Mouse (Mus musculus) heart, embryonic 12.5 days (tissue): ENCODE data around the gene Jade3. TPM values are rescaled to one million over a fixed set of nuclear protein-coding genes. Genes with fewer than 3 reads are reported as not detected.

Source experiments
- ATAC-seq: fragments of 200-750 bp; cut with Nextera tagmentation; 2 replicates; pipeline ENCODE4 v1.8.0; 2017; ENCODE audit warnings: moderate TSS enrichment, moderate library complexity; ENCODE audit not compliant: insufficient number of reproducible peaks, low FRiP score
- H3K27ac ChIP-seq: fragments of 300-500 bp; sonication (generic); 2 replicates; pipeline ENCODE4 v1.5.1; 2016; ENCODE audit warnings: mild to moderate bottlenecking, moderate library complexity; ENCODE audit not compliant: poor library complexity, severe bottlenecking
- H3K27me3 ChIP-seq: fragments of 300-500 bp; sonication (generic); replicated peaks from 2 replicates; pipeline ENCODE4 v1.6.1; 2016; ENCODE audit warnings: mild to moderate bottlenecking, moderate library complexity
- H3K36me3 ChIP-seq: fragments of 300-500 bp; sonication (generic); 2 replicates; pipeline ENCODE4 v1.6.1; 2016; ENCODE audit warnings: mild to moderate bottlenecking, moderate library complexity
- H3K4me1 ChIP-seq: fragments of 300-500 bp; sonication (generic); replicated peaks from 2 replicates; pipeline ENCODE4 v1.6.1; 2016; ENCODE audit warnings: mild to moderate bottlenecking
- H3K4me2 ChIP-seq: fragments of 300-500 bp; sonication (generic); 2 replicates; pipeline ENCODE4 v1.6.1; 2016; ENCODE audit warnings: mild to moderate bottlenecking, moderate library complexity
- H3K4me3 ChIP-seq: fragments of 300-500 bp; sonication (generic); 2 replicates; pipeline ENCODE4 v1.5.1; 2016; ENCODE audit warnings: mild to moderate bottlenecking
- H3K9ac ChIP-seq: fragments of 300-500 bp; sonication (generic); 2 replicates; pipeline ENCODE4 v1.6.1; 2016; ENCODE audit warnings: mild to moderate bottlenecking, moderate library complexity
- H3K9me3 ChIP-seq: fragments of 300-500 bp; sonication (generic); replicated peaks from 2 replicates; pipeline ENCODE4 v1.6.1; 2016; ENCODE audit warnings: mild to moderate bottlenecking, moderate library complexity
- WGBS: fragments of 180-500 bp; shearing (Covaris S2); methylation state at CpG from one replicate; pipeline ENCODE4 v1.1.7; 2016; 5-methylcytosine and 5-hydroxymethylcytosine counted together
- polyA plus RNA-seq: library from polyadenylated mRNA; unstranded; fragments of >200 nt; fragmentation: Nextera tagmentation; extraction: Ambion mirVana; gene quantifications from 2 replicates; pipeline ENCODE4 v1.2.1, GENCODE M21; 2016

Gene Jade3
- polyA plus RNA-seq, 1 experiment from 2014 or later: 7.4 TPM

DNA sequence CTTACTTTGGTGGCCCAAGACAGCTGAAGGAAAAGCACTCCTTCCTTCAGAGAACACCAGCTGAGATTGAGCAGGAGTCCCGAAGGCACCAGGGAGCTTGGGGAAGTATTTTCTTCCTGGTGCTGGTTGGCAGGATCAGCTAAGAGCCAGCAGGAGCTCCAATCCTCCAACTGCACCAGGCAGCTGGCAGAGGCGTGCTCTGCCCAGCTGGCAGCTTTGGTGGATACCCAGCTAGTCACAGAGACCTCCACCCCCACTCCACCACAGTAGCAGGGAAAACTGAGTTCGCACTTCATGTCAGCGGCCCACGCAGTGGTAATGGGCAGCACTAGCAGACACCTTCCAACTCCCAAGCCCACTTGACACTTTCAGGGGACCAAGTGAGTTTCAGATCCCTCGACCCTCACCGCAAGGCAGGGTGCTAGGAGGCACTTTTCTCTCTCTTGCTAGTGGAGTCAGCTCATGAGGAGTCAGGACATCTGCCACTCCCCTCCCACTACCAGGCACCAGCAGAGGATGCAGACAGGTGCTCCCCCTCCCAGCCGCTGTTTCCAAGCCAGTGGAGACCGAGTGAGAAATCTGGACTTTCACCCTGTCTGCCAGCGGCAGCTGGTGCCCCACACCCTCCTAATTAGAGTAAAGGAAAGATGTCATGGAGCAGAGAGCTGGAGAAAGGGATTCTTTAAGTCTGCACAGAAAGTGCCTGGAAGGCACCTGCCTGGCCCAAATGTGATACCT is 10.4 kb upstream of the Jade3 start:
- no peaks in the 10 kb centered on the region for H3K4me1 ChIP-seq
- no peaks in the 10 kb centered on the region for H3K27me3 ChIP-seq
- no peak overlapping the region for H3K4me2 ChIP-seq
- 60% methylated on average over 10 of the region's 10 CpGs for WGBS
- H3K36me3 ChIP-seq: no peaks in the 10 kb centered on the region
- no peak overlapping the region for H3K9ac ChIP-seq
- H3K9me3 ChIP-seq: no peaks in the 10 kb centered on the region
- no peak overlapping the region for H3K27ac ChIP-seq
- ATAC-seq: no peak
- no peak overlapping the region for H3K4me3 ChIP-seq

DNA sequence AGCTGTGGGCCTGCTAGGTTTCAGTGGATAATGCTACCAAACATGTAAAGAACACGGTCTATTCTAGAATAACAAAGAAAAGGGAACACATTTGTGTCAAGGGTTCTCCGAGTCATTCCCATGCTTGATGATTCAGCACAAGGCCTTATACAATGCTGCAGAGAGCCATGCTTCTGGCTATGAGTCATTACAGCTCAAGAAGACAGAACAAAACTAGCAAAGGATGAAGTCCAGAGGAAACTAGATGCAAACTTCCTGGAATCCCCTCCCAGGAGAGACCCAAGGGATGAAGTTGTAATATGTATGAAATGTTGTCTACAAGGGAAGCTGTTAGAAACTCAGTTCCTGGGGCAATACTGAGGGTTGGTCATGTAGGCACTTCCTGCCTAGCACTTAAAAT is 7.0 kb upstream of the Jade3 start:
- no peaks in the 10 kb centered on the region for H3K27me3 ChIP-seq
- ATAC-seq: no peak
- no peaks in the 10 kb centered on the region for H3K4me1 ChIP-seq
- no peak overlapping the region for H3K4me3 ChIP-seq
- WGBS: 87% methylated on average over 2 of the region's 2 CpGs
- no peaks in the 10 kb centered on the region for H3K36me3 ChIP-seq
- no peak overlapping the region for H3K27ac ChIP-seq
- H3K9ac ChIP-seq: no peak overlapping the region
- H3K9me3 ChIP-seq: no peaks in the 10 kb centered on the region
- no peak overlapping the region for H3K4me2 ChIP-seq

GRCm38 (mm10) chrX:20419536-20419935 is 6.0 kb upstream of the Jade3 start:
- ATAC-seq: no peak
- H3K4me1 ChIP-seq: no peaks in the 10 kb centered on the region
- no peak overlapping the region for H3K4me2 ChIP-seq
- no peak overlapping the region for H3K4me3 ChIP-seq
- 73% methylated on average over 4 of the region's 4 CpGs for WGBS
- no peaks in the 10 kb centered on the region for H3K27me3 ChIP-seq
- no peak overlapping the region for H3K27ac ChIP-seq
- H3K9ac ChIP-seq: no peak overlapping the region
- H3K9me3 ChIP-seq: no peaks in the 10 kb centered on the region
- no peaks in the 10 kb centered on the region for H3K36me3 ChIP-seq

DNA sequence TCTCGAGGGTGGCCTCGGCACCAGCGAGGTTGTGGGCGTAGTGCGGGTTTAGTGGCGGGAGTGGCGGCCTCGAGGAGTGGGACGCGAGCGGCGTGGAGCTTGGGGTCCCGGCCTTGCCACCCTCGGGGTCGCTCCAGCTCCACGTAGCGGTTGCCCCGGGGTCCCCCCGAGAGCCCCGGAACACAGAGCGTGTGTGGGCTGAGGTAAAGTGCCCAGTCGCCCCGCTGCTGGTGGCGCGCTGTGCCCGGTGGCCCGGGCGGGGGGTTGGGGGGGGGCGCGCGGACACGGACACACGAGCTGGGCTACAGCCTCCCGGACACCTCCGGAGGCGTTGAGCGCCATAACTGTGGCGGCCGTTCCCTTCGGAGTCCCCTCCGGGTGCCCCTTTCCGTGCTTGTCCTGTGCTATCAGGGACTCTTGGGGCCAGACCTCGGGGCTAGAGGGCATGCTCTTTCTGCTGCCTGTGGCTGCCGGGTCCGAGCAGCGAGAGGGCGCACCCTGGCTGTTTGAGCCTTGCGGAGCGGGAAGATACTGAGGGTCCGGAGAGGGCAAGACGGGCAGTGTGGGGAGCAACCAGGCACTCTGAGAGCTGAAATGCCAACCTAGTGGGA is 456 bp downstream of the Jade3 start:
- ATAC-seq: peak; percentile 51
- whole genome bisulfite sequencing: 10% methylated on average over 50 of the region's 51 CpGs

DNA sequence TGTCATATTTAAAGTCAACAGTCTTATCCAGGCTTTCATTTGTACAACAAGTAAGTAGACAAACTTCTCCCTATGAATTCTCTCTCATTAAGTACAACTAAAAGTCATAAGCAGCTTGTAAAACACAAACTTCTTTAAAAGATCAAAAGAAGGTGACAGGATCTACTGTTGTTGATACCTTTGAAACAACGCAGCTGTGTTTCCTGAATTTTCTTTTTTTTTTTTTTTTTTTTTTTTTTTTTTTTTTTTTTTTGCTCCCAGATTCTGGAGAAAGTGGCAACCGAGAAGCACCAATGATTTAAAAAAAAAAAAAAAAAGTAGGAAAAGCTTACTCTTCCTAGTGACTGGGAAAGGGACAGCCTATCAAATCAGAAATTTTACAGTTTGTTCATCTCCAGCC is 57.7 kb downstream of the Jade3 start:
- Histone ChIP-seq H3K9me3 (no peaks in the 10 kb centered on the region), H3K27me3 (no peaks in the 10 kb centered on the region), H3K4me2 (no peak overlapping the region), H3K4me3 (no peak overlapping the region), H3K36me3 (no peaks in the 10 kb centered on the region), H3K4me1 (no peaks in the 10 kb centered on the region), H3K9ac (no peak overlapping the region), H3K27ac (no peak overlapping the region)
- ATAC-seq: no peak
- WGBS: 84% methylated on average over 2 of the region's 2 CpGs

More for the DNA sequence above, 456 bp downstream of the Jade3 start:
- H3K9me3 ChIP-seq: no peaks in the 10 kb centered on the region
- H3K4me1 ChIP-seq: no peaks in the 10 kb centered on the region
- no peaks in the 10 kb centered on the region for H3K27me3 ChIP-seq
- peak overlapping the region; percentile 87 for H3K27ac ChIP-seq
- H3K36me3 ChIP-seq: peaks cover 6% of the 10 kb centered on the region; the same call in 1 of the 2 replicates
- H3K4me2 ChIP-seq: peak overlapping the region; percentile 66
- peak overlapping the region; percentile 78 for H3K9ac ChIP-seq
- H3K4me3 ChIP-seq: peak overlapping the region; percentile 66

DNA sequence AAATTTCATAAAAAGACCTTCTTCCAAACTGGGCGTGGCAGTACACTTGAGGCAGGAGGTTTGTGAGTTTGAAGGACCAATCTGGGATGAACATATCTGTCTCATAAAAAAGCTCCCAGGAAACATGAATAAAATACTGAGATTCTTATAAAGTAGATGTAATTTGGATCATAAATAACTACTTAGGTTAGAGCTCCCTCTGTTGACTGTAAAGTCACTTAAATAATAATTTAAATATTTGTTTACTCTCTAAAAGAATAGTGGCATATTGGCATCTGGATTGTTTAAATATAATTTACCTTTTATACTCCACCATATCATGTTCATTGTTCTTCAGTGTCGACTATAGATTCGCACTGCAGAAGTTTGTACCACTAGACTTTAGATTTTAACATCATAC is 72.2 kb downstream of the Jade3 start:
- no peak for ATAC-seq
- Histone ChIP-seq H3K9me3 (no peaks in the 10 kb centered on the region), H3K9ac (no peak overlapping the region), H3K4me1 (no peaks in the 10 kb centered on the region), H3K27ac (no peak overlapping the region), H3K27me3 (no peaks in the 10 kb centered on the region), H3K4me2 (no peak overlapping the region), H3K36me3 (peaks cover 10% of the 10 kb centered on the region; the same call in 1 of the 2 replicates), H3K4me3 (no peak overlapping the region)
- WGBS: 77% methylated on average over 3 of the region's 3 CpGs

DNA sequence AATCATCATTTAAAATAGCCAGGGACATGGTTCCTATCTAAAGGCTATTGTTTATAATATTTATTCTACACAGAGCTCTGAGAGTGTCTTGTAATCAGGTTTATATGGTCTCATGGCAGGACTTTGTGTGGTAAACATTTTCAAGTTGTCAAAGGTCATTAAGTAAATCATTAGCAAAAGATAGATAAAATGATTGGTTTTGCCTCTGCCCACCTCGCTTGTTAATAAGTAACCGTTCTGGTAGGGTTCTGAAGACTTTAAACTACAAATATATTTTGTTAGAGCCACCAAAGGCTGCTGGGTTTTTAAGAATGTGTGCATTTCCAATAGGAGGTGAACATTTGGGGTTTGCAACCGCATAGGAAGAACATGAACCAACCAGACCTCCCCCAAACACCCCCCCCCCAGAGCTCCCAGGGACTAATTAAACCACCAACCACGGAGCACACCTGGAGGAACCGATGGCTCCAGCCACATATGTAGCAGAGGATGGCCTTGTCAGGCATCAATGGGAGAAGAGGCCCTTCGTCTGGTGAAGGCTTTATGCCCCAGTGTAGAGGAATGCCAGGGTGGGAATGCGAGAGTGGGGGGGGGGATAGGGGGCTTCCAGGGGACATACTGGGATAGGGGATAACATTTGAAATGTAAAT is 94.9 kb downstream of the Jade3 start:
- Histone ChIP-seq H3K4me1 (no peaks in the 10 kb centered on the region), H3K27ac (no peak overlapping the region), H3K9me3 (no peaks in the 10 kb centered on the region), H3K27me3 (no peaks in the 10 kb centered on the region), H3K4me2 (no peak overlapping the region), H3K36me3 (peaks cover 18% of the 10 kb centered on the region), H3K4me3 (no peak overlapping the region), H3K9ac (no peak overlapping the region)
- no peak for ATAC-seq
- WGBS: 82% methylated on average over 7 of the region's 7 CpGs

GRCm38 (mm10) chrX:20521578-20521977 is 96.1 kb downstream of the Jade3 start:
- Histone ChIP-seq H3K4me1 (no peaks in the 10 kb centered on the region), H3K4me3 (no peak overlapping the region)
- no peak for ATAC-seq

GRCm38 (mm10) chrX:20532621-20533020 is 107.1 kb downstream of the Jade3 start:
- Histone ChIP-seq H3K9ac (no peak overlapping the region), H3K4me1 (no peaks in the 10 kb centered on the region), H3K27me3 (no peaks in the 10 kb centered on the region), H3K36me3 (no peaks in the 10 kb centered on the region), H3K9me3 (no peaks in the 10 kb centered on the region), H3K27ac (no peak overlapping the region), H3K4me2 (no peak overlapping the region), H3K4me3 (no peak overlapping the region)
- ATAC-seq: no peak
- 33% methylated on average over 1 of the region's 1 CpGs for WGBS

More at GRCm38 (mm10) chrX:20521578-20521977, 96.1 kb downstream of the Jade3 start:
- Histone ChIP-seq H3K27me3 (no peaks in the 10 kb centered on the region), H3K27ac (no peak overlapping the region), H3K9me3 (no peaks in the 10 kb centered on the region), H3K4me2 (no peak overlapping the region), H3K9ac (no peak overlapping the region), H3K36me3 (peaks cover 14% of the 10 kb centered on the region)

- no peaks in the 10 kb centered on the region for H3K4me1 ChIP-seq
- no peak for ATAC-seq
- no peak overlapping the region for H3K27ac ChIP-seq
- no peak overlapping the region for H3K4me2 ChIP-seq
- 65% methylated on average over 3 of the region's 3 CpGs for WGBS
- H3K9ac ChIP-seq: no peak overlapping the region
- H3K4me3 ChIP-seq: no peak overlapping the region
- no peaks in the 10 kb centered on the region for H3K27me3 ChIP-seq
- no peaks in the 10 kb centered on the region for H3K36me3 ChIP-seq
- no peaks in the 10 kb centered on the region for H3K9me3 ChIP-seq
Measured at GRCm38 (mm10) chrX:20543867-20544266, 118.4 kb downstream of the Jade3 start.

GRCm38 (mm10) chrX:20547609-20548008 is 122.1 kb downstream of the Jade3 start:
- Histone ChIP-seq H3K4me3 (peak overlapping the region; percentile 45; the same call in 1 of the 2 replicates), H3K9ac (no peak overlapping the region), H3K9me3 (no peaks in the 10 kb centered on the region), H3K4me1 (no peaks in the 10 kb centered on the region), H3K4me2 (peak overlapping the region; percentile 63), H3K27me3 (no peaks in the 10 kb centered on the region), H3K27ac (no peak overlapping the region), H3K36me3 (no peaks in the 10 kb centered on the region)
- 62% methylated on average over 5 of the region's 5 CpGs for WGBS
- no peak for ATAC-seq
